Mouse (Mus musculus): ENCODE results near the gene Rab22a. TPM values are rescaled to one million over a fixed set of nuclear protein-coding genes. Genes with fewer than 3 reads are reported as not detected.
"Not testable (repeated sequence)": the region's sequence is repeated elsewhere in the genome, so short reads cannot be mapped to it uniquely, and the experiment has no call there.

Rab22a gene
- polyA plus RNA-seq, 1 experiment from 2014 or later: 34.7 TPM

GRCm38 (mm10) chr2:173716966-173717365, 57.4 kb downstream of the Rab22a start:
- H3K4me2 ChIP-seq (ENCODE audit: low read depth, low read length, severe bottlenecking): no peak overlapping the region
- ATAC-seq (replicated peaks; ENCODE audit: low FRiP score): no peak

GRCm38 (mm10) chr2:173719115-173719514, 59.6 kb downstream of the Rab22a start, which contains the start of gene 1700010B08Rik:
Gene 1700010B08Rik (plus strand): TSS chr2:173719415.
- not testable (repeated sequence) for H3K9me3 ChIP-seq (ENCODE audit: control insufficient read depth, low read length); H3K27ac ChIP-seq (ENCODE audit: low read depth, low read length); H3K4me2 ChIP-seq (ENCODE audit: low read depth, low read length, severe bottlenecking); ATAC-seq (replicated peaks; ENCODE audit: low FRiP score); H3K36me3 ChIP-seq (ENCODE audit: control insufficient read depth, insufficient read depth, low read length); H3K9ac ChIP-seq (ENCODE audit: low read length); H3K27me3 ChIP-seq (ENCODE audit: control insufficient read depth, insufficient read depth, low read length); H3K4me3 ChIP-seq (ENCODE audit: low read depth, low read length); DNase-seq (ENCODE audit: low spot score); H3K4me1 ChIP-seq (replicated peaks; ENCODE audit: control insufficient read depth, insufficient read depth, low read length)
- 87% methylated on average over 6 of the region's 7 CpGs for WGBS

More at GRCm38 (mm10) chr2:173716966-173717365, 57.4 kb downstream of the Rab22a start:
- DNase-seq (ENCODE audit: low spot score): no peak
- 92% methylated on average over 5 of the region's 5 CpGs for WGBS
- no peak overlapping the region for H3K27ac ChIP-seq (ENCODE audit: low read depth, low read length)
- H3K27me3 ChIP-seq (ENCODE audit: control insufficient read depth, insufficient read depth, low read length): no peaks in the 10 kb centered on the region
- H3K9me3 ChIP-seq (ENCODE audit: control insufficient read depth, low read length): no peaks in the 10 kb centered on the region
- H3K36me3 ChIP-seq (ENCODE audit: control insufficient read depth, insufficient read depth, low read length): no peaks in the 10 kb centered on the region
- H3K4me1 ChIP-seq (replicated peaks; ENCODE audit: control insufficient read depth, insufficient read depth, low read length): no peaks in the 10 kb centered on the region; the same call in 1 of the 2 replicates
- no peak overlapping the region for H3K4me3 ChIP-seq (ENCODE audit: low read depth, low read length)
- H3K9ac ChIP-seq (ENCODE audit: low read length): no peak overlapping the region

- 87% methylated on average over 11 of the region's 11 CpGs for WGBS
- Histone ChIP-seq H3K4me3 (ENCODE audit: low read depth, low read length) (no peak overlapping the region), H3K4me2 (ENCODE audit: low read depth, low read length, severe bottlenecking) (no peak overlapping the region), H3K9ac (ENCODE audit: low read length) (no peak overlapping the region), H3K4me1 (replicated peaks; ENCODE audit: control insufficient read depth, insufficient read depth, low read length) (no peaks in the 10 kb centered on the region; the same call in 1 of the 2 replicates), H3K27ac (ENCODE audit: low read depth, low read length) (no peak overlapping the region), H3K36me3 (ENCODE audit: control insufficient read depth, insufficient read depth, low read length) (no peaks in the 10 kb centered on the region), H3K27me3 (ENCODE audit: control insufficient read depth, insufficient read depth, low read length) (no peaks in the 10 kb centered on the region), H3K9me3 (ENCODE audit: control insufficient read depth, low read length) (no peaks in the 10 kb centered on the region)
- ATAC-seq (replicated peaks; ENCODE audit: low FRiP score): no peak
- DNase-seq (ENCODE audit: low spot score): no peak
These were observed 62.8 kb downstream of the Rab22a start for GRCm38 (mm10) chr2:173722251-173722857.

- Histone ChIP-seq H3K4me2 (ENCODE audit: low read depth, low read length, severe bottlenecking) (no peak overlapping the region), H3K4me1 (replicated peaks; ENCODE audit: control insufficient read depth, insufficient read depth, low read length) (no peaks in the 10 kb centered on the region; the same call in 1 of the 2 replicates), H3K36me3 (ENCODE audit: control insufficient read depth, insufficient read depth, low read length) (no peaks in the 10 kb centered on the region), H3K27ac (ENCODE audit: low read depth, low read length) (no peak overlapping the region), H3K4me3 (ENCODE audit: low read depth, low read length) (no peak overlapping the region), H3K27me3 (ENCODE audit: control insufficient read depth, insufficient read depth, low read length) (no peaks in the 10 kb centered on the region), H3K9me3 (ENCODE audit: control insufficient read depth, low read length) (no peaks in the 10 kb centered on the region), H3K9ac (ENCODE audit: low read length) (no peak overlapping the region)
- peak; percentile 20; the same call in 1 of the 2 replicates for ATAC-seq (replicated peaks; ENCODE audit: low FRiP score)
- DNase-seq (ENCODE audit: low spot score): no peak
- 51% methylated on average over 14 of the region's 14 CpGs for WGBS
These were observed 64.8 kb downstream of the Rab22a start for GRCm38 (mm10) chr2:173724382-173724781.

GRCm38 (mm10) chr2:173724940-173725807, 65.6 kb downstream of the Rab22a start:
- no peaks in the 10 kb centered on the region for H3K36me3 ChIP-seq (ENCODE audit: control insufficient read depth, insufficient read depth, low read length)
- 63% methylated on average over 15 of the region's 15 CpGs for WGBS
- no peaks in the 10 kb centered on the region; the same call in 1 of the 2 replicates for H3K4me1 ChIP-seq (replicated peaks; ENCODE audit: control insufficient read depth, insufficient read depth, low read length)
- no peak overlapping the region for H3K4me2 ChIP-seq (ENCODE audit: low read depth, low read length, severe bottlenecking)
- ATAC-seq (replicated peaks; ENCODE audit: low FRiP score) (no peak), DNase-seq (ENCODE audit: low spot score) (no peak)
- no peak overlapping the region for H3K4me3 ChIP-seq (ENCODE audit: low read depth, low read length)
- H3K9me3 ChIP-seq (ENCODE audit: control insufficient read depth, low read length): no peaks in the 10 kb centered on the region
- no peak overlapping the region for H3K9ac ChIP-seq (ENCODE audit: low read length)
- H3K27me3 ChIP-seq (ENCODE audit: control insufficient read depth, insufficient read depth, low read length): no peaks in the 10 kb centered on the region
- H3K27ac ChIP-seq (ENCODE audit: low read depth, low read length): no peak overlapping the region

GRCm38 (mm10) chr2:173725819-173726218, 66.3 kb downstream of the Rab22a start:
- 82% methylated on average over 4 of the region's 4 CpGs for WGBS
- H3K27ac ChIP-seq (ENCODE audit: low read depth, low read length): no peak overlapping the region
- H3K9ac ChIP-seq (ENCODE audit: low read length): no peak overlapping the region

GRCm38 (mm10) chr2:173730444-173730966, 70.9 kb downstream of the Rab22a start:
- peak overlapping the region; percentile 65 for H3K27ac ChIP-seq (ENCODE audit: low read depth, low read length)
- peaks cover 9% of the 10 kb centered on the region; the same call in 1 of the 2 replicates for H3K4me1 ChIP-seq (replicated peaks; ENCODE audit: control insufficient read depth, insufficient read depth, low read length)
- H3K27me3 ChIP-seq (ENCODE audit: control insufficient read depth, insufficient read depth, low read length): no peaks in the 10 kb centered on the region
- H3K9ac ChIP-seq (ENCODE audit: low read length): peak overlapping the region; percentile 38; the same call in 1 of the 2 replicates
- no peak overlapping the region for H3K4me2 ChIP-seq (ENCODE audit: low read depth, low read length, severe bottlenecking)
- no peaks in the 10 kb centered on the region for H3K9me3 ChIP-seq (ENCODE audit: control insufficient read depth, low read length)
- no peak overlapping the region for H3K4me3 ChIP-seq (ENCODE audit: low read depth, low read length)
- ATAC-seq (replicated peaks; ENCODE audit: low FRiP score) (peak; percentile 91), DNase-seq (ENCODE audit: low spot score) (peak; percentile 84)
- WGBS: 2% methylated on average over 9 of the region's 9 CpGs
- no peaks in the 10 kb centered on the region for H3K36me3 ChIP-seq (ENCODE audit: control insufficient read depth, insufficient read depth, low read length)

More at GRCm38 (mm10) chr2:173725819-173726218, 66.3 kb downstream of the Rab22a start:
- H3K27me3 ChIP-seq (ENCODE audit: control insufficient read depth, insufficient read depth, low read length): no peaks in the 10 kb centered on the region
- H3K36me3 ChIP-seq (ENCODE audit: control insufficient read depth, insufficient read depth, low read length): no peaks in the 10 kb centered on the region
- H3K4me2 ChIP-seq (ENCODE audit: low read depth, low read length, severe bottlenecking): no peak overlapping the region
- no peak overlapping the region for H3K4me3 ChIP-seq (ENCODE audit: low read depth, low read length)
- no peak for DNase-seq (ENCODE audit: low spot score)
- no peak for ATAC-seq (replicated peaks; ENCODE audit: low FRiP score)
- peaks cover 3% of the 10 kb centered on the region; the same call in 1 of the 2 replicates for H3K4me1 ChIP-seq (replicated peaks; ENCODE audit: control insufficient read depth, insufficient read depth, low read length)
- no peaks in the 10 kb centered on the region for H3K9me3 ChIP-seq (ENCODE audit: control insufficient read depth, low read length)

GRCm38 (mm10) chr2:173734426-173734825, 74.9 kb downstream of the Rab22a start:
- ATAC-seq (replicated peaks; ENCODE audit: low FRiP score): no peak

More at GRCm38 (mm10) chr2:173734426-173734825, 74.9 kb downstream of the Rab22a start:
- no peaks in the 10 kb centered on the region for H3K27me3 ChIP-seq (ENCODE audit: control insufficient read depth, insufficient read depth, low read length)
- no peaks in the 10 kb centered on the region for H3K9me3 ChIP-seq (ENCODE audit: control insufficient read depth, low read length)
- peaks cover 16% of the 10 kb centered on the region for H3K4me1 ChIP-seq (replicated peaks; ENCODE audit: control insufficient read depth, insufficient read depth, low read length)
- H3K4me3 ChIP-seq (ENCODE audit: low read depth, low read length): no peak overlapping the region
- H3K36me3 ChIP-seq (ENCODE audit: control insufficient read depth, insufficient read depth, low read length): no peaks in the 10 kb centered on the region
- no peak for DNase-seq (ENCODE audit: low spot score)
- H3K9ac ChIP-seq (ENCODE audit: low read length): no peak overlapping the region
- no peak overlapping the region for H3K4me2 ChIP-seq (ENCODE audit: low read depth, low read length, severe bottlenecking)
- WGBS: 62% methylated on average over 2 of the region's 2 CpGs
- H3K27ac ChIP-seq (ENCODE audit: low read depth, low read length): no peak overlapping the region
